Mouse (Mus musculus) erythroblast, embryonic 14.5 days (primary cell): ENCODE measurements at regions not wholly inside any gene's neighbourhood (a gene's known extent, or its start where the extent isn't known, plus 50 kb on each side); places are given as distances from the start of the nearest gene placed in this dataset.

Experiments used
- H3K27me3 ChIP-seq: 2 replicates; pipeline ENCODE4 v1.6.1; 2012; ENCODE audit warnings: inconsistent platforms; ENCODE audit not compliant: control insufficient read depth
- H3K36me3 ChIP-seq: 2 replicates; pipeline ENCODE4 v1.6.1; 2012; ENCODE audit warnings: mild to moderate bottlenecking, inconsistent platforms; ENCODE audit not compliant: control insufficient read depth
- H3K4me1 ChIP-seq: 2 replicates; pipeline ENCODE4 v1.6.1; 2012; ENCODE audit warnings: inconsistent platforms; ENCODE audit not compliant: control insufficient read depth
- H3K4me3 ChIP-seq: replicated peaks from 2 replicates; pipeline ENCODE3; 2012; ENCODE audit warnings: moderate library complexity, mild to moderate bottlenecking, inconsistent platforms
- H3K9me3 ChIP-seq: 2 replicates; pipeline ENCODE4 v1.6.1; 2012; ENCODE audit warnings: low read length, inconsistent platforms, mixed read lengths; ENCODE audit not compliant: control insufficient read depth
- GATA1 ChIP-seq: IDR thresholded peaks from 2 replicates; pipeline ENCODE4 v1.6.1; 2012; ENCODE audit warnings: low read length, inconsistent platforms, mixed read lengths
- TAL1 ChIP-seq: IDR thresholded peaks from 3 replicates; pipeline ENCODE4 v1.6.1; 2012; ENCODE audit warnings: low read length, inconsistent platforms, mixed read lengths

- Histone ChIP-seq H3K27me3 (no peaks in the 10 kb centered on the region), H3K9me3 (peaks cover 14% of the 10 kb centered on the region), H3K36me3 (peaks cover 8% of the 10 kb centered on the region), H3K4me1 (peaks cover 61% of the 10 kb centered on the region), H3K4me3 (peak overlapping the region; percentile 45)
- TF ChIP-seq GATA1 (no peak), TAL1 (no peak)
Measured at GRCm38 (mm10) chr2:6263565-6263964, 50.7 kb upstream of the Echdc3 start.

GRCm38 (mm10) chr2:6264085-6264783, 51.4 kb upstream of the Echdc3 start:
- H3K27me3 ChIP-seq = no peaks in the 10 kb centered on the region
- H3K4me3 ChIP-seq = peak overlapping the region; percentile 45
- peaks cover 62% of the 10 kb centered on the region for H3K4me1 ChIP-seq
- TF ChIP-seq TAL1 = peak; percentile 69
- TF ChIP-seq GATA1 = peak; percentile 74
- H3K9me3 ChIP-seq = peaks cover 14% of the 10 kb centered on the region
- peaks cover 8% of the 10 kb centered on the region for H3K36me3 ChIP-seq

GRCm38 (mm10) chr2:6265117-6265516, 52.3 kb upstream of the Echdc3 start:
- Histone ChIP-seq H3K4me3 (peak overlapping the region; percentile 45), H3K27me3 (no peaks in the 10 kb centered on the region), H3K9me3 (peaks cover 12% of the 10 kb centered on the region), H3K4me1 (peaks cover 62% of the 10 kb centered on the region), H3K36me3 (peaks cover 8% of the 10 kb centered on the region)
- no peak for TF ChIP-seq GATA1
- no peak for TF ChIP-seq TAL1

GRCm38 (mm10) chr2:6267066-6267465, 54.2 kb upstream of the Echdc3 start:
- peaks cover 8% of the 10 kb centered on the region for H3K36me3 ChIP-seq
- no peak overlapping the region for H3K4me3 ChIP-seq
- H3K27me3 ChIP-seq = no peaks in the 10 kb centered on the region
- peaks cover 65% of the 10 kb centered on the region for H3K4me1 ChIP-seq
- peaks cover 9% of the 10 kb centered on the region for H3K9me3 ChIP-seq
- TF ChIP-seq GATA1 = no peak
- TF ChIP-seq TAL1 = no peak

- H3K9me3 ChIP-seq = peaks cover 9% of the 10 kb centered on the region
- H3K4me3 ChIP-seq = no peak overlapping the region
- H3K27me3 ChIP-seq = no peaks in the 10 kb centered on the region
Measured at GRCm38 (mm10) chr2:6267537-6267936, 54.7 kb upstream of the Echdc3 start.

GRCm38 (mm10) chr2:6272514-6272913, 50.0 kb upstream of the Usp6nl start:
- no peak for TF ChIP-seq TAL1
- TF ChIP-seq GATA1 = no peak
- H3K4me1 ChIP-seq = peaks cover 29% of the 10 kb centered on the region
- H3K27me3 ChIP-seq = no peaks in the 10 kb centered on the region

More at GRCm38 (mm10) chr2:6267537-6267936, 54.7 kb upstream of the Echdc3 start:
- no peak for TF ChIP-seq GATA1
- TF ChIP-seq TAL1 = no peak
- peaks cover 8% of the 10 kb centered on the region for H3K36me3 ChIP-seq
- peaks cover 62% of the 10 kb centered on the region for H3K4me1 ChIP-seq

More at GRCm38 (mm10) chr2:6272514-6272913, 50.0 kb upstream of the Usp6nl start:
- H3K36me3 ChIP-seq = no peaks in the 10 kb centered on the region
- H3K9me3 ChIP-seq = no peaks in the 10 kb centered on the region
- no peak overlapping the region for H3K4me3 ChIP-seq
